Mouse (Mus musculus) thymus, postnatal 14 days (tissue): ENCODE results near the gene Nhp2.
"Not testable (repeated sequence)": the region's sequence is repeated elsewhere in the genome, so short reads cannot be mapped to it uniquely, and the experiment has no call there.

ENCODE experiments used
- DNase-seq: peaks from one replicate; pipeline ENCODE4 v3.0.0; 2021

Nhp2 gene

DNA sequence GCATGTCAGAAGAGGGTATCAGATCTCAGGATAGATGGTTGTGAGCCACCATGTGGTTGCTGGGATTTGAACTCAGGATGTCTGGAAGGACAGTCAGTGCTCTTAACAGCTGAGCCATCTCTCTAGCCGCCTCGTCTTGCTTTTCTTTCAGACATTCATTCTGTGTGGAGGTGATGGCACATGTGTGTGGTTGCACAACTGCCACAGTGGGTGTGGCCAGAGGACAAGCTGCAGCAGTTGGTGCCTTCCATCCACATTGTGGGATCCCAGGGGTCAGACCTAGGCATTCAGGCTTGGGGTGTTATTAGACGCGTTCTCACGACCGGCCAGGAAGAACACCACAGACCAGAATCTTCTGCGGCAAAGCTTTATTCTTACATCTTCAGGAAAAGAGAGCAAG is 45.2 kb downstream of the Nhp2 start:
- not testable (repeated sequence) for DNase-seq

GRCm38 (mm10) chr11:51670846-51671245 is 51.3 kb downstream of the Nhp2 start:
- no peak for DNase-seq

- DNase-seq, result no peak
These were observed 51.8 kb downstream of the Nhp2 start for GRCm38 (mm10) chr11:51671376-51671775.

DNA sequence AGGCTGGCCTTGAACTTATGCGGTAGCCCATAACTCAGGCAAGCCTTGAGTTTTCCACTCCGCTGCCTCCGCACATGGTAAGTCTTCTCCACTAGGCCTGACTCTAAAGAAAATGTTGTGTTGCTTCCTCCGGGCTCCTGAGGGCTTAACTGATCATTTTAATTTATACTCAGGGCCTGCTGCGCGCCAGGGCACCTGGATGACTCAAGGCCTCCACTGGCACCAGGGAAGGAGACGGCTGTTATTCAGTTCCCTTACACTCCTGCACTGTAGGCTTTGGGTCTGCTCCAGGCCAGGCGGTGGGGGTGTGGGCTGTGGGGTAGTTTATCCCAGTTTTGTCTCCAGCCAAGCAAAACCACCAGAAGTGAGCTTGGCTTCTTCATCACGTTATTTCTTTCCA is 53.8 kb downstream of the Nhp2 start:
- DNase-seq, result no peak
